Mouse (Mus musculus) MEL (cell line): ENCODE data around the gene Rfx1. TPM values are rescaled to one million over a fixed set of nuclear protein-coding genes. Genes with fewer than 3 reads are reported as not detected.

Experiments
- DNase-seq: peaks from one replicate; pipeline ENCODE4 v3.0.0; 2011; ENCODE audit warnings: low read depth, low spot score
- H3K27ac ChIP-seq: 2 replicates; pipeline ENCODE4 v1.5.1; 2012; ENCODE audit warnings: low read depth, mild to moderate bottlenecking, control low read depth, low read length, moderate library complexity; ENCODE audit not compliant: control insufficient read depth
- H3K27me3 ChIP-seq, 2 experiments: fragments of 150-350 bp in 1 of 2; sonication (generic) in 1 of 2; 2 replicates each; pipeline ENCODE4 v1.6.1; 2012; ENCODE audit warnings: low read length in 2 of 2, mild to moderate bottlenecking in 2 of 2, improper control_type of control experiment in 1 of 2, moderate library complexity in 1 of 2; ENCODE audit not compliant: insufficient read depth in 2 of 2, control insufficient read depth in 1 of 2
- H3K36me3 ChIP-seq, 2 experiments: 2 replicates each; pipeline ENCODE4 v1.6.1; 2012 to 2014; ENCODE audit warnings: low read length in 2 of 2, improper control_type of control experiment in 1 of 2, inconsistent platforms in 1 of 2, mild to moderate bottlenecking in 1 of 2; ENCODE audit not compliant: insufficient read depth in 2 of 2, control insufficient read depth in 1 of 2
- H3K4me1 ChIP-seq, 2 experiments: fragments of 150-350 bp in 1 of 2; sonication (generic) in 1 of 2; 2 replicates each; pipeline ENCODE4 v1.6.1; 2012; ENCODE audit warnings: low read length in 2 of 2, improper control_type of control experiment in 1 of 2, mild to moderate bottlenecking in 1 of 2; ENCODE audit not compliant: insufficient read depth in 2 of 2, control insufficient read depth in 1 of 2
- H3K4me3 ChIP-seq, 2 experiments: fragments of 150-350 bp in 1 of 2; sonication (generic) in 1 of 2; 2 replicates each; pipeline ENCODE4 v1.5.1; 2012; ENCODE audit warnings: low read depth in 2 of 2, low read length in 2 of 2, mild to moderate bottlenecking in 2 of 2, moderate library complexity in 2 of 2, control low read depth in 1 of 2, improper control_type of control experiment in 1 of 2; ENCODE audit not compliant: control insufficient read depth in 1 of 2, insufficient read depth in 1 of 2
- H3K79me2 ChIP-seq: 2 replicates; pipeline ENCODE4 v1.6.1; 2012; ENCODE audit warnings: mild to moderate bottlenecking, low read length, moderate library complexity; ENCODE audit not compliant: control insufficient read depth, poor library complexity, insufficient read depth
- H3K9ac ChIP-seq: 2 replicates; pipeline ENCODE4 v1.6.1; 2012; ENCODE audit warnings: low read depth, mild to moderate bottlenecking, control low read depth, low read length, moderate library complexity; ENCODE audit not compliant: control insufficient read depth, poor library complexity, severe bottlenecking
- H3K9me3 ChIP-seq: fragments of 150-350 bp; sonication (generic); replicated peaks from 2 replicates; pipeline ENCODE4 v1.6.1; 2012; ENCODE audit warnings: mild to moderate bottlenecking, low read length, improper control_type of control experiment, moderate library complexity; ENCODE audit not compliant: insufficient read depth
- CHD2 ChIP-seq: IDR thresholded peaks from 2 replicates; pipeline ENCODE4 v1.6.1; 2011; ENCODE audit warnings: low read length, improper control_type of control experiment
- CTCF ChIP-seq, 3 experiments: IDR thresholded peaks in 2 of 3; conservative IDR thresholded peaks in 1 of 3; 2 replicates each; pipeline ENCODE4 v1.5.1; 2011 to 2012; ENCODE audit warnings: low read length in 3 of 3, low read depth in 2 of 3, mild to moderate bottlenecking in 2 of 3, improper control_type of control experiment in 1 of 3, inconsistent platforms in 1 of 3, mixed read lengths in 1 of 3, moderate library complexity in 1 of 3; ENCODE audit not compliant: control insufficient read depth in 1 of 3, insufficient read depth in 1 of 3, poor library complexity in 1 of 3, severe bottlenecking in 1 of 3
- GABPA ChIP-seq: IDR thresholded peaks from 2 replicates; pipeline ENCODE4 v1.6.1; 2012; ENCODE audit warnings: low read depth, mild to moderate bottlenecking, inconsistent platforms, low read length, improper control_type of control experiment, moderate library complexity
- GATA1 ChIP-seq: IDR thresholded peaks from 2 replicates; pipeline ENCODE4 v1.6.1; 2011; ENCODE audit warnings: low read depth, low read length, improper control_type of control experiment
- MAZ ChIP-seq: IDR thresholded peaks from 2 replicates; pipeline ENCODE4 v1.6.1; 2012; ENCODE audit warnings: low read depth, mild to moderate bottlenecking, inconsistent platforms, low read length, improper control_type of control experiment
- MXI1 ChIP-seq: IDR thresholded peaks from 2 replicates; pipeline ENCODE4 v1.6.1; 2011; ENCODE audit warnings: mild to moderate bottlenecking, low read depth, low read length, improper control_type of control experiment
- MYC ChIP-seq: IDR thresholded peaks from 2 replicates; pipeline ENCODE4 v1.6.1; 2011; ENCODE audit warnings: low read depth, mild to moderate bottlenecking, low read length, improper control_type of control experiment, moderate library complexity
- NRF1 ChIP-seq: IDR thresholded peaks from 2 replicates; pipeline ENCODE4 v1.6.1; 2014; ENCODE audit warnings: low read depth, mild to moderate bottlenecking, inconsistent platforms, low read length, improper control_type of control experiment, moderate library complexity; ENCODE audit not compliant: poor library complexity, insufficient read depth, severe bottlenecking
- POLR2A ChIP-seq, 2 experiments: IDR thresholded peaks; 2 replicates each; pipeline ENCODE4 v1.6.1; 2011 to 2012; ENCODE audit warnings: low read length in 2 of 2, mild to moderate bottlenecking in 2 of 2, control low read depth in 1 of 2, improper control_type of control experiment in 1 of 2, low read depth in 1 of 2, moderate library complexity in 1 of 2; ENCODE audit not compliant: control insufficient read depth in 1 of 2, insufficient read depth in 1 of 2, poor library complexity in 1 of 2
- POLR2AphosphoS2 ChIP-seq: IDR thresholded peaks from 2 replicates; pipeline ENCODE4 v1.6.1; 2011; ENCODE audit warnings: low read length, improper control_type of control experiment
- POLR2AphosphoS5 ChIP-seq: IDR thresholded peaks from 2 replicates; pipeline ENCODE4 v1.6.1; 2012; ENCODE audit warnings: low read depth, borderline replicate concordance, mild to moderate bottlenecking, inconsistent platforms, low read length, moderate library complexity, mixed read lengths
- TCF12 ChIP-seq: IDR thresholded peaks from 2 replicates; pipeline ENCODE4 v1.6.1; 2014; ENCODE audit warnings: low read depth, mild to moderate bottlenecking, inconsistent platforms, low read length, improper control_type of control experiment, moderate library complexity
- USF1 ChIP-seq: IDR thresholded peaks from 2 replicates; pipeline ENCODE4 v1.6.1; 2014; ENCODE audit warnings: low read depth, mild to moderate bottlenecking, inconsistent platforms, low read length, improper control_type of control experiment, moderate library complexity
- ZKSCAN1 ChIP-seq: IDR thresholded peaks from 2 replicates; pipeline ENCODE4 v1.6.1; 2012; ENCODE audit warnings: low read depth, mild to moderate bottlenecking, inconsistent platforms, low read length, improper control_type of control experiment, moderate library complexity
- polyA plus RNA-seq, 2 experiments: library from polyadenylated mRNA; stranded (reverse) in 1 of 2; unstranded in 1 of 2; fragments of >175 nt in 1 of 2; fragments of >200 nt in 1 of 2; gene quantifications; 2 replicates each; pipeline versions ENCODE4 v1.2.1 to v1.2.4; 2012; ENCODE audit warnings: low replicate concordance in 2 of 2, low read depth in 1 of 2; ENCODE audit not compliant: insufficient read length in 2 of 2, insufficient read depth in 1 of 2, missing spikeins in 1 of 2
- total RNA-seq: library from RNA; depleted of rRNA; stranded (reverse); fragments of 300-350 nt; gene quantifications from 2 replicates; pipeline ENCODE4 v1.2.3, GENCODE M21; 2012

Rfx1 gene
- total and polyA plus RNA-seq, 3 experiments, result 3.9 to 10.4 TPM; not detected in 1

- H3K79me2 ChIP-seq, result peaks cover 16% of the 10 kb centered on the region
- H3K9ac ChIP-seq, result no peak within 1 kb of the TSS
- no peak within 1 kb of the TSS for H3K4me3 ChIP-seq
- H3K27ac ChIP-seq, result no peak within 1 kb of the TSS
- H3K36me3 ChIP-seq, result peaks cover 0 to 4% of the 10 kb centered on the region in 2 experiments; a peak in 1 of 4 replicates
- peaks cover 0 to 19% of the 10 kb centered on the region in 2 experiments; a peak in 3 of 4 replicates for H3K4me1 ChIP-seq
- no peak for DNase-seq
- no peak for TF ChIP-seq MXI1
- no peaks in the 10 kb centered on the region for H3K27me3 ChIP-seq
- no peaks in the 10 kb centered on the region for H3K9me3 ChIP-seq
These were observed 21.7 kb upstream of the Rfx1 start, which contains the start of gene Rln3 for GRCm38 (mm10) chr8:84044900-84045299. Rln3 (minus strand) TSS chr8:84045000.

GRCm38 (mm10) chr8:84046505-84046904 is 20.1 kb upstream of the Rfx1 start:
- TF ChIP-seq CTCF (IDR thresholded peaks at IDR 0.05 in 2 of 3, conservative IDR thresholded peaks at IDR 0.05 in 1 of 3; ENCODE audit: control insufficient read depth in 1 of 3, insufficient read depth in 1 of 3, low read depth in 2 of 3, low read length in 3 of 3, poor library complexity in 1 of 3, severe bottlenecking in 1 of 3), result peak; percentile 16 to 28 (median 23); a peak in 3 of 6 replicates
- no peak for TF ChIP-seq POLR2AphosphoS5
- Histone ChIP-seq H3K79me2 (peaks cover 9% of the 10 kb centered on the region), H3K27me3 (no peaks in the 10 kb centered on the region), H3K4me1 (peaks cover 0 to 11% of the 10 kb centered on the region in 2 experiments; a peak in 3 of 4 replicates), H3K9me3 (no peaks in the 10 kb centered on the region), H3K36me3 (no peaks in the 10 kb centered on the region; a peak in 1 of 4 replicates), H3K27ac (no peak overlapping the region), H3K4me3 (no peak overlapping the region), H3K9ac (no peak overlapping the region)
- DNase-seq, result peak; percentile 37

- Histone ChIP-seq H3K4me3 (no peak overlapping the region), H3K27ac (no peak overlapping the region), H3K79me2 (no peaks in the 10 kb centered on the region; the same call in 1 of the 2 replicates), H3K9me3 (no peaks in the 10 kb centered on the region), H3K9ac (no peak overlapping the region), H3K27me3 (no peaks in the 10 kb centered on the region), H3K36me3 (peaks cover 0 to 2% of the 10 kb centered on the region in 2 experiments; a peak in 1 of 4 replicates), H3K4me1 (peaks cover 4 to 9% of the 10 kb centered on the region in 2 experiments)
- TF ChIP-seq MYC (no peak), NRF1 (no peak), MXI1 (no peak), GATA1 (no peak), ZKSCAN1 (no peak), TCF12 (no peak), POLR2A (IDR thresholded peaks at IDR 0.05; ENCODE audit: control insufficient read depth in 1 of 2, insufficient read depth in 1 of 2, low read depth in 1 of 2, low read length in 2 of 2, poor library complexity in 1 of 2) (no peak), POLR2AphosphoS2 (no peak), USF1 (no peak), POLR2AphosphoS5 (no peak), MAZ (no peak), GABPA (no peak), CHD2 (no peak)
- DNase-seq, result no peak
These were observed 18.5 kb upstream of the Rfx1 start for GRCm38 (mm10) chr8:84048171-84048570.
